Mouse (Mus musculus) forelimb bud, embryonic 11.5 days (tissue): ENCODE data around the gene Gm20855.
"Not testable (repeated sequence)": the region's sequence is repeated elsewhere in the genome, so short reads cannot be mapped to it uniquely, and the experiment has no call there.

ENCODE experiments used
- DNase-seq: peaks from one replicate; pipeline ENCODE4 v3.0.0-alpha.2; 2012; ENCODE audit warnings: low read depth, low spot score

Gm20855 gene

DNA sequence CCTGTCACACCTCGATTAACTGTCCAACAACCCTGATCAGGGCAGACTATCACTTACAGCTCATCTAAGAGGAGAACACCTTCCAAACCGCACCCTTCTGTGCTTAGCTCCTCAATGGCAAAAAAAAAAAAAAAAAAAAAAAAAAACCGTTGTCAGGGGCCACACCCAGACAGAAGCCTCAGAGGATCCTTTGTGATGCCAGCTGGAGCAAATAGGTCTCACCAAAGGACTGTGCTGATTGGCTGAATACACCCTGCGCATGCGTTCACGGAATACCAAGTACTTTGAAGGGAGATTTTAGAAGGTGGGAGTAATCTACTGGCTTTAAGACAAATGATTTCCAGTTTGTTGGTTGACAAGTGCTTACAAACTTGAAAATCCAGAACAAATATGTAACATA is at the start of gene Gm20855:
Gene Gm20855 (minus strand): TSS at position 101 of the 400 bp plus-strand sequence.
- DNase-seq: not testable (repeated sequence)
